Mouse (Mus musculus) gastrocnemius, postnatal 14 days (tissue): ENCODE measurements around the gene Asic2. TPM values are rescaled to one million over a fixed set of nuclear protein-coding genes. Genes with fewer than 3 reads are reported as not detected.
A peak's percentile ranks its signal among the peaks of the same experiment; 100 is the strongest.

Experiments
- DNase-seq: peaks from one replicate; pipeline ENCODE4 v3.0.0; 2021; ENCODE audit warnings: mixed read lengths
- intact Hi-C: fragments of 180-260 bp; cut with DNase I; formaldehyde crosslinking; loops from one replicate; pipeline ENCODE4 v1.15.1; 2025; ENCODE audit warnings: low total_unique reads
- total RNA-seq, 2 experiments: library from RNA; stranded (reverse); gene quantifications; 2 replicates each; pipeline ENCODE4 v1.2.3; 2021

The Asic2 gene
- total RNA-seq, 2 experiments from 2014 or later, result 0.06 TPM; not detected in 1

DNA sequence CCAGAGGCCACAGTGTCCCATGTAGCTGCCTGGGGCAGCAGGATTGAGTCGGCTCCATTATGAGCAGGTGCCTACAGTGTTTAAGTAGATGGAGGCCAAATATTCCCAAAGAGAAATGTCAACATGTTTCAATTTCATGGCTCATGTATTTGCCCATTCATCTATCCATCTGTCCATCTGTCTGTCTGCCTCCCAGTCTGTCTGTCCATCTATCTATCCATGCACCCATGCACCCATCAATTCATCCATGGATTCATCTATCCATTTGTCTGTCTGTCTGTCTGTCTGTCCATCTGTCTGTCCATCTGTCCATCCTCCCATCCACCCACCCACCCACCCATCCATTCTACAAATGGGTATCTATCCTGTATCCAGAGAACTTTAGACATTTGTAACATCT, 861.3 kb downstream of the Asic2 start:
- DNase-seq, result no peak
- intact Hi-C loops, result no loop called here

DNA sequence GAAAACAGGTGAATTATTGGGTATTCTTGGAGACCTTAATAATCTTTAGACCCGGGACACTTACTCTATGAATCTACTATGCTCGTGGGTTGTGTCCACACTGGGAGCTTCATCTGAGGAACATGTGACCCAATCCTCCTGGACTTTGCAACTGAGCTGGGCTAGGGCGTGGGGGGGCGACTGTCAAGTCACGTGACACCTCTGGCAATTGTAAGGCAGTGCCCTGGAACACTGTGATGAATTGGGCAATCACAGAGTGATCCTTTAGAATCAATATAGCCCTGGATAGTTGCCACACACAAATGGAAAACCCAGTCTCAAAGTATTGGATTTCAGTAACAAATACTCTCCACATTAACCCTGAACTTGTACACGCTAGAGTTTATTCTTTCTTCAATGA, 867.4 kb downstream of the Asic2 start:
- intact Hi-C loops, result no loop called here
- no peak for DNase-seq

GRCm38 (mm10) chr11:81096011-81096410, 872.2 kb downstream of the Asic2 start:
- intact Hi-C loops, result no loop called here
- DNase-seq, result peak; percentile 18

DNA sequence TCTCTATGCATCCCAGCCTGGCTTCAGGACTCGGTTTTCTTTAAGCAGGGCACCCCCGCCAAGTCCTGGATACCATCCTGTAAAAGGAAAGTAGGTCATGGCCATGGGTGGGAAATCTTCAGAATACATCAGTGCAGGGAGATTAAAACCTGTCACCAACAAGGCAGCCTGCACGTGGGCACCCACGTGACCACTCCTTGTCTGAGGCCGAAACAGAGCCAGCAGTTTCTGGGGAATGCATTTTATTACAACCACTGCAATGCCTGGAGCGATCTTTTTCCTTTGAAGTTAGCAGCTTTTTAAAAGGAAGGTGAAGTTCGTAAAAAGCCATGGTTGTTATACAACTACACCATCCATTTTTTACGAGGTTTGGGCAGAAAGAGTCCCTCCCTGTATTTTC, 873.7 kb downstream of the Asic2 start:
- intact Hi-C loops, result no loop called here
- no peak for DNase-seq

GRCm38 (mm10) chr11:81092161-81092560, 876.1 kb downstream of the Asic2 start:
- no peak for DNase-seq
- intact Hi-C loops, result no loop called here

- intact Hi-C loops, result no loop called here
- no peak for DNase-seq
These were observed 884.4 kb downstream of the Asic2 start for GRCm38 (mm10) chr11:81083822-81084221.

DNA sequence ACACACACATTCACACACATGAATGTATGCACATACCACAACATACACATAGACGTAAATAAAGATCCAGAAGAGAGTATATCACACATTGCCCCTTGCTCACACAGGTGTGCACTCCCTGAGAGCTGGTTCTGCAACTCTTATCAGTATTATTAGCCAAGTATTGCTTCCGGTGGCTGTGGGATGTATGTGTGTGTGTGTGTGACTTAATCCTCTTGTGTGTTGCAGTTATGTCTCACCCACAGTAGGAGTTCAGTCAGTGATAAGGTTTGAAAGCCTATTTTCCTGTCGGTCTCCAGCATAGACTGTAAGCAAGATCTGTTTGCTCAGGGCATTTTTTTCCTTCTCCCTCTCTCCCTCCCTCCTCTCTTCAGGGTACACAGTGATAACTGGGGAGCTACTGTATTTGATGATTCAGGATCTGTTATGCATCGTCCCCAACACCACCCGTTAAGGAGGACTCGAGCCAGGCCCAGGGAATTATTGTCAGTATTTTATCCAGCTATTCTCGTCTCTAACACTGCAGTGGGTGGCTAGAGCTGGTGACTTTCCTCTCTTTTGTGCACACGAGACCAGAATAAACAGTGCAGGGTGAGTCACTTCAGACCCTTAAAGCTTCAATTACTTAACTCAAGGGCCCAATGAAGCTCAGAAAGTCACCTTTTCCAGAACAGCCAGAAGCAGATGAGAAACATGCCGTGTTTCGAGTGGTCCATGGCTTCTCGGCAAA, 888.0 kb downstream of the Asic2 start:
- intact Hi-C loops, result no loop called here
- no peak for DNase-seq

GRCm38 (mm10) chr11:81079237-81079636, 889.0 kb downstream of the Asic2 start:
- intact Hi-C loops, result no loop called here
- DNase-seq, result no peak

DNA sequence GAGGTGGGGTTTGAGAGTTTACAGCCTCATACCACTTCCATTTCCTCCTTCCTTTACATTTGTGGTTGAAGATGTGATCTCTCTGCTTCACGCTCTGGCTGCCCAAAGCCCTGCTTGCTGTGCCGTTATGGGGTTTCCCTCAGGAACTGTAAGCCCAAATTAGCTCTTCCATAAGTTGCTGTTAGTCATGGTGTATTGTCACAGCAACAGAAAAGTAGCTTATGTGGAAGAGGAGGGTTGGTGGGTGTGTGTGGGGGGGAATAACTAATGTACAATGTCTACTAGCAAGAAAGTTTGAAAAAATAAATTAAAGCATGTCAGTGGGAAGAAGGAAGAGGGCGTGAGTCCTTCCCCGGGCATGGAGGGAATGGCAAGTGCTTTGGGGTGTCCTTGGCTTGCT, 896.4 kb downstream of the Asic2 start:
- DNase-seq, result no peak
- intact Hi-C loops, result no loop called here

DNA sequence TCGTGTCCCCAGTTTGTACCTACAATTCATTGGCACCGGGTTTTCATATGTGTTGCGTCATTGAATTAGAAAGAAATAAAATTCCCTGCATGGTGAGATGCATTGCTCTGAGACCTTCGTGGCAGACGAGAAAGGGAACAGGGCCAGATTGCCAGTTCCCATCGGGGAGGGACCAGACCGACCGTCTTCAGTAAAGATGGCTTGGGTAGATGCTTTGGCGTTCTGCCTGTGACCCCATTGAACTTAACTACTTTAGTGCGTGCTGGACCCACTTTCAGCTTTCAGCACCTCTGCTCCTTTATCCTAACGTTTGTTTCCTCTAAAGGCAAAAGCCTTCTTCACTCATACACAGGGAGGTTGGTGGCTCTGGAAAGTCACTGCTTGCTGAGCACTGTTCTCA, 902.9 kb downstream of the Asic2 start:
- intact Hi-C loops, result no loop called here
- no peak for DNase-seq

- intact Hi-C loops, result no loop called here
- no peak for DNase-seq
These were observed 904.3 kb downstream of the Asic2 start for GRCm38 (mm10) chr11:81064006-81064405.

- intact Hi-C loops, result no loop called here
- no peak for DNase-seq
These were observed 908.2 kb downstream of the Asic2 start for GRCm38 (mm10) chr11:81060077-81060476.

DNA sequence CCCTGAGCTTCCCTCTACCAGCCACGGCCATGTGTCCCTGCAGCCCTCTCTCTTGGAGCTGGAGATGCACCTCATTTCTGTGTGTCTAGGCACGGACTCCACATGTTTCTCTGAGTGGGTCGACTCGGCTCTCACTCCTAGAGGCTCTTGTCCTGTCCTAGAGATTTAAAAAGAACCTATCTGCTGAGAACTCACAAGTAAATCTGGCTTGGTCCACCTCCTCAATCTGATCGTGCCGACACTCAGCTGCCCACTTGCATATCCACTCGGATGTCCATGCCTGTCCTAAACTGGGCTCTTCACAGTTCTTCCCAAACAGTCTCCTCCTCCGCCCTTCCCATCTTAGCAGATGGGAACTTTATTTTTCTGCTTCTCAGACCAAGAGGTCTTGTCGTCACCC, 908.7 kb downstream of the Asic2 start:
- intact Hi-C loops, result no loop called here
- no peak for DNase-seq

GRCm38 (mm10) chr11:81057506-81057905, 910.8 kb downstream of the Asic2 start:
- DNase-seq, result no peak
- intact Hi-C loops, result no loop called here

GRCm38 (mm10) chr11:81056776-81057175, 911.5 kb downstream of the Asic2 start:
- intact Hi-C loops, result no loop called here
- no peak for DNase-seq

GRCm38 (mm10) chr11:81055446-81056145, 912.7 kb downstream of the Asic2 start:
- no peak for DNase-seq

GRCm38 (mm10) chr11:81053826-81054225, 914.4 kb downstream of the Asic2 start:
- no peak for DNase-seq
- intact Hi-C loops, result no loop called here

More at GRCm38 (mm10) chr11:81055446-81056145, 912.7 kb downstream of the Asic2 start:
- intact Hi-C loops, result no loop called here

GRCm38 (mm10) chr11:81041671-81042070, 926.6 kb downstream of the Asic2 start:
- DNase-seq, result no peak
- intact Hi-C loops, result no loop called here

DNA sequence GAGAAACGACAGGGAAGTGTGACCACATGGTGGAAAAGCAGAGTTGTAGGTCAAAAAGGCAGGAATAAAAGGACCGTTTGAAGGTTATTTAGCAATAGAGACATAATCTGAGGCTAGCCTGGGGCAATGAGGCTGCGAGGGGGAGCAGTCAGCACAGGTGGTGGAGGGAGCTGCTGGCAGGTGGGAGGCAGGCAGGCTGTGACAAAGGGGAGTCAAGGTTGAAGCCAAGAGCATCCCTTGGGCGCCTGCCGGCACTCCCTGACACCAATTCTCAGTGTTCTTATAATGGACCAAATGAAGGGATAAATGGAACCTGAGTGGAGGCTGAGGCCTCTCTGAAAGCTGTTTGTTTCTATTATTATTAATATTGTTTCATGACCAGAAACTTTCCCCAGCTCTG, 928.3 kb downstream of the Asic2 start:
- no peak for DNase-seq
- intact Hi-C loops, result no loop called here

GRCm38 (mm10) chr11:81032151-81032550, 936.1 kb downstream of the Asic2 start:
- no peak for DNase-seq
- intact Hi-C loops, result no loop called here

DNA sequence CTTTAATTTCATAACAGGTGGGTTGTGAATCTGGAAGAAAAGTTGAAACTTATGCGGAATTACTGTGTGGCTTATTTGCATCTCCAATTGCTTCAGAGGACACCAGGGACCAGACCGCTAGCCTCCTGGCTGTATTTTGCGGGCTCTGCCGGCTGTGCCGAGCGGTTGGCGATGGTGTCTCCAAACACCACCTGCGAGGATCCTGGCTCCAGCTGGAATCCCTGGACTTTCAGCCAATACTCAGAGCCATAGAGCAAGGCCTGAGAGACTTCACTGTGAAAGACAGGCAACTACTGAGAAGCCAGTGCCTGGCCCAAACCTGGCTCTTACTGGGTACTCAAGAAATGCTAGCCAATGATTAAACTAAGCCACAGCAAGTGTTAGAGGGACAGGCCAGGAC, 953.5 kb downstream of the Asic2 start:
- intact Hi-C loops, result no loop called here
- DNase-seq, result no peak
